Mouse (Mus musculus) bone marrow macrophage, adult 2 months (primary cell): ENCODE measurements around the gene Lsm10.

ENCODE experiments used
- CTCF ChIP-seq: IDR thresholded peaks from 2 replicates; pipeline ENCODE4 v1.5.1; 2012; ENCODE audit warnings: low read depth, mild to moderate bottlenecking, low read length, moderate library complexity
- POLR2A ChIP-seq: IDR thresholded peaks from 2 replicates; pipeline ENCODE4 v1.6.1; 2012; ENCODE audit warnings: mild to moderate bottlenecking, low read depth, low read length, borderline replicate concordance

DNA sequence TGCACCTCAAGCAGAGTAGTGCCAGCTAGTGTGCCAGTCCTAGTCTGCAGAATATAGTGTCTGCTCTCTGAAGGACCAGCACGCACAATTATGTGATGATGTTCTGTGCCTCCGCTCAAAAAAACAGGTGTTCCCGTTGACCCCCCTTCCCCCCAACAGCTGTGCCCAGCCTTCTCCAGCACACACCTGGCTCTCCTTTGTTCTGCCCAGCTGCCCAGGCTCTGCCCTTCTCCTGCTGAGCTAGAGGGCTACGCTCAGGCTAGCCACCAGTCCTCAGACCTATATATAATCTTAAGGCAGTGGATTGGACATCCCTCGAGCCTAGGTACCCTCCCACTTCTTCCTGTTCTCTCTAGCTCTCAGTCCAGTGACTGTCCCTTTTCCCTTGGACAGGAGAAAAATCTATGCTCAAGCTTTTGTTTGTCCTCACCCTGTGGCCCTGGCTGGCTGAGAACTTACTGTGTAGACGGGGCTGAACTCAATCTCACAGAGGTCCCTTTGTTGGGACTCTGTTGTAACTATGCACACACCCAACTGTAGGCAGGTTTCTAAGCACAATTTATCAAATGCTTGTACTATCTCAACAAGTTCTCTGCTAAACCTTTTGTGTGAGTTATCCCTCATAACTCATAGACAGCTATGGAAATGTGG is 19.6 kb downstream of the Lsm10 start:
- no peak for TF ChIP-seq CTCF
- no peak for TF ChIP-seq POLR2A
